Mouse (Mus musculus): ENCODE data around the gene Mgat4b.

Mgat4b gene

DNA sequence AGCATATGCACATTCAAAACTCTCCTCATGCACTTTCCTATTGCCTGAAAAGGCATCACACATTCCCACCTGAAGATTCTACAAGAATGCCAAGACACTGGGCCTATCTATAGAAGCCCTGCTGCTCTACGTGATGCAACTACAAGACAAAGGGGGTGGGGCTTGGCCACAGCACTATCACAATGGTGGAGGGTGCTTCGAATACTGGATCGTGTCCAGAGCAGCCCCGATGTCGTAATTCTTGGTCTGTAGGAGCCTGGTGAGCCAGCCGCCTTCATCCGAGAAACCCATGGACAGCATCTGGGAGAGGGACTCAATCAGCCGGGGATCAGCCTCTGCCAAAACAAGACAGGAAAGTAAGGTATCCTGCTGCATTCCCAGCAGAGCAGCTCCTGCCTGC is 10.1 kb upstream of the Mgat4b start:
- no peak for DNase-seq (ENCODE audit: low read depth)

DNA sequence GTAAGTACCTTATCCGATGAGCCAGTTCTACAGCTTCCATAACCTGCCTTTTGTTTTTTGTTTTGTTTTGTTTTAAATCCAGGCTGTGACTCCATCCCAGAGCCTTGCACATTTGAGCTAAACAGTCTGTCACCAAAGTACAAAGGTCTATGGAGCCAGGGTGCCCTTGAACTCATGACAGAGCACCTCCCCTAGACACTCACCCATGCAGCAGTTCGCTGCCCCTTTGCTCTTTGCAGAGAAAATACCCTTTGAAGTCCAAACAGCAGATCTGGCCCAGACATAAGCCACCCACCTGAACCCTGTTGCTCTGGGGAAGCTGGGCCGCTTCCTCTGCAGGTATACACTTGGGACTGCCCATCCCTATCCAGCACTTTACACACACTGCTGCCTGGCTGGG is 9.1 kb upstream of the Mgat4b start:
- DNase-seq (ENCODE audit: low read depth) = no peak

DNA sequence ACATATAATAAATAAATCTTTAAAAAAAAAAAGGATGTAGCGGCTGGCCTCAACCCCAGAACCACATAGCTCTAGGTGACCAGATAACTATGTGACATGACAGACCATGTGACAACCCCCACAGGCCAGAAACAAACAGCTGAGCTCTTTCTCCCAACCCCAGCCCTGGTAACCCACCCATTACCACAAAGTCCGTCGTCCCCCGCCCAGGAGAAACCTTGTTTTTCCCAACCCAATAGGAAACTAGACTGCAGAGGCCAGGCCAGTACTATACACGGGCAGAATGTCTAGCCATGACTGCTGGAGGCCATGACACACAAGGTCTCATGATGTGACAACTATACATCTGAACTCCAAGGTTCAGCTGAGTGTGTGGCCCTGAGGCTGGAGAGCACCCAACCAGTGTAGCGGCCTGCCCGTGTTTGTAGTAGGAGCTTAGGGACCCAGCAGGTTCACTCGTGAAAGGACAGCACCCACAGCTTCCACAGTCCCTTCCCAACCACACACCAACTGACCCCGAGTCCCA is 7.3 kb upstream of the Mgat4b start:
- no peak for DNase-seq (ENCODE audit: low read depth)

DNA sequence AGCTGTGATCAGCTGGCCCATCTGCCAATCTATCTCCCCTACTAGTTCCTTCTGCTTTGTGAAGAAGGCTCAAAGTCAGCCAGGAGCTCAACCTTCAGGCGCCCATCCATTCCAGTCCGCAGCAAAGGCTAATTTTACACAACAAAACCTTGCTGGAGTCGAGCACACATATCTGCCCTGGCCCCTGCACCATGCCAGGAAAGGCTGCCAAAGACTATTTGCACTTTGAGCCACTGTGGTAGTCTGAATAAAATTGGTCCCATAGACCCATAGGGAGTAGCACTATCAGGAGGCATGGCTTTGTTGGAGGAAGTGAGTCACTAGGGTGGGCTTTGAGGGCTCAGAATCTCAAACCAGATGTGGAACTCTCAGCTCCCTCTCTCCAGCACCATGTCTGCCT is 5.3 kb upstream of the Mgat4b start:
- no peak for DNase-seq (ENCODE audit: low read depth)

DNA sequence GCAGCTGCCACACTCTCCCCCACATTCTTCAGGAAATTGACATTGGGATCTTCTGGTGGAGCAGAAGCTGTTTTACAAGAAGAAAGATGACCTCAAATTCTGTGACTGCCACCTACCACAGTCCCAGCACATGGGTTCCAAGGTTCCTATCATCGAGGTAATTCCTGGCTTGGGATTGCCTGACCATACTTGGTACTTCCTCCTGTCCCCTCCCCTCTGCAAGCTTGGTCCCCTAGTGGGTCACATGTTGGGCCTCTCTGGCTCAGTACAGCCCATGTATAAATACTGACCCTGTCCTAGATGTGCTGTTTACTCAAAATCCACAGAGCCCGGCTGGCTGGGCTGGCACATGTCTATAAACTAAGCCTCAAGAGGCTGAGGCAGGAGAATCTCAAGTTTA is 4.7 kb upstream of the Mgat4b start:
- DNase-seq (ENCODE audit: low read depth) = no peak

DNA sequence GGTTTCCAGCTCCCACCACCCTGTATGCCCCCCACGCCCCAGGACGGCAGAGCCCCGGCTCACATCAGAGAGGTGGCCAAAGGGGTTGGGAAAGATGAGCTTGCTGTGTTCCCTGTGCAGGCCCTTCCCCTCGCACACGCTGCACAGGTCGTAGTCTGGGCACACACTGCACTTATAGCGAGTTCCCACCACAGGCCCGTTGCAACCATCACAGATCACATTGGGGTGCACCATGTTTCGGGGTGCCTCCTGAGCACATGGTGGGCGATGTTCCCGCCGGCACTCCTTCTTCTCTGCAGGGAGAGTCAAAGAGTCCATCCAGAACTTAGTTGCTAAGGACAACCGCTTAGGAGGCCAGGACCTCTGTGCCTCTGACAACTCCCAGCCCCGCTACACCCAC is 3.3 kb upstream of the Mgat4b start:
- DNase-seq (ENCODE audit: low read depth) = no peak

DNA sequence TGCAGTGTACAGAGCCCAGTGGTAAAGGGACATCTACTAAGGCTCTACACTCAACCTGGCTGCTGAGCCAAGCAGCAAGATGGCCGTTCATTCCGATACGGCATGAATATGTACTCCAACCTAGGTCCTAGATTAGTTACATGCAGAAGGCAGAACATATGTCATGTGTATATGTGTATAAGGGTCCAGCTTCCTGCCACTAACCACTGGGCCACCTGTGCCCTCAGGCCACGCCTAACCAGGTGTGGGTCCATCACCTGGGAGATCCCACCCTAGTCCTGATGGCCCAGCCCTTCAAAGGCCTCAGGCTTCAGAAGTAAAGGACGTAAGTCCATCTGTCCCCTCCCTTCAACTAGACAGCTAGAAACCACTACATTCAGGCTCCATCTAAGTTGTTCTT is 2.7 kb upstream of the Mgat4b start:
- no peak for DNase-seq (ENCODE audit: low read depth)

DNA sequence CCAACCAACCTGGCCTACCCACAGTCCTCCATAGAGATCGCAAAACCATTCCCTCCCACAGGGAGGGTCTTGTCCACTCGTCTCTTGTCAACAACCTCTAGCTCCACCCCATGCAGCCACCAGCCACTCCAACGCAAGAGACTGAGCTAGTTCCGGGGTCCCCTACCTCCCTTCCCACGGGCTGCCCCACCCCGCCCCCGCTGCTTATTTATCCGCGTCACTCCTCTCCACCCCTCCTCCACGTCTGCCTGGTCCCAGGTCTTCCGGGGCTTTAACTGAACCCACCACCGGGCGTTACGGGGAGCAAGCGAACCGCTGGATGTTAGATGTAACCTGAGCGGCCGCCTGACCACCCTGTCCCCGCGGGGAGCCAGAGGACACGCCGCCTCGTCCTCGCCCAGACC is 587 bp upstream of the Mgat4b start:
- DNase-seq (ENCODE audit: low read depth) = peak; percentile 85

DNA sequence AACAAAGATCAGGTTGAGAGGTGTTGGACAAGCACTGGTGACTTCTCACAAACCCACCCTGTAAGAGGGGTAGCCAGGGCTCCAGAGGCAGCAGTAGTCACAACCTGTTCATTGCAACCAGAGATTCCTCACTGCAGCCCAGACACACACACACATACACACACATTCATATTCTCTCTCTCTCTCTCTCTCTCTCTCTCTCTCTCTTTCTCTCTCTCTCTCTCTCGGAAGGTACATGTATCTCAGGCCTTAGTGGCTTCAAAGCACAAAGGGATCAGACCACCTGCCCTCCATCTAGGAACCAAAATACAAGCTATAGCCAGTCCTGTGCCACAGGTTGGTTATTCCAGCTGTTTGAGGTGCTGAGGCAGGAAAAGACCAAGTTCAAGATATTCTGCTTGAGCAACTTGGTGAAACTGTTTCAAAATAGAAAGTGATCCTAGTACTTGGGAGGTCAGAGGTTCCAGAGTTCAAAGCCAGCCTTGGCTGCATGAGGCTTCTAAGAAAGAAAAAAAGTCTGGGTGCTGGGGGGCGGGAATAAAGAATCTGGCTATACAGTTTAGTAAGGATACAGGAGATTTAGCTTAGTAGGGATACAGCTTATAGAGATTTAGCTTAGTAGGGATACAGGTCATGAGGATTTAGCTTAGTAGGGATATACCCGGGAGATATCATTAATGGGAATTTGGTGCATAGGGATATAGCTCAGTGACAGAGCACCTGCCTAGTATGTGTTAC is 801 bp downstream of the Mgat4b start:
- DNase-seq (ENCODE audit: low read depth) = no peak

DNA sequence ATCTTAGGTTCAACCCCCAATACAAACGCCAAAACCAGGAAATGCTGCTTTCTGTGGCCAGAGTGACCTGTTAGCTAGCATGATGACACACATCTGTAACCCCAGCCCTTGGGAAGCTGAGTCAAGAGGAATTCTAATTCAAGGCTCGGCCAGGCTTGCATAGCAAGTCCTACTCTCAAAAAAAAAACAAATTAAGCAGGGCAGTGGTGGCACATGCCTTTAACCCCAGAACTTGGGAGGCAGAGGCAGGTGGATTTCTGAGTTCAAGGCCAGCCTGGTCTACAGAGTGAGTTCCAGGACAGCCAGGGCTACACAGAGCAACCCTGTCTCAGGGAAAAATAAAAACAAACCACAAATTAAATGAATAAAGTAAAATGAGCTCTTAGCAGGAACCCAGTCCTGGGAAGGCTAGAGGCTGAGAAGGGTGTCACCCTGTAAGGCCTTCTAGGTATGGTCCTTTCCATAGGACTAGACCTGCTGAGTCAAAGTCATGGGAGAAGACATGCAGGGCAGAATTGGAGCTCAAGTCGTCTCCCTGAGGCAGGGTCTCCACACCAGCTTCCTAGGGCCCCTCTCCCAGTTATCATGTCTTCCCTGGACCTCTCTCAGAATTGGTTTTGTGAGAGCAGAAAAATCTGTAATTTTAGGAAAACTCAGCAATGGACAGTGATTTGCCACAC is 1.5 kb downstream of the Mgat4b start:
- no peak for DNase-seq (ENCODE audit: low read depth)

DNA sequence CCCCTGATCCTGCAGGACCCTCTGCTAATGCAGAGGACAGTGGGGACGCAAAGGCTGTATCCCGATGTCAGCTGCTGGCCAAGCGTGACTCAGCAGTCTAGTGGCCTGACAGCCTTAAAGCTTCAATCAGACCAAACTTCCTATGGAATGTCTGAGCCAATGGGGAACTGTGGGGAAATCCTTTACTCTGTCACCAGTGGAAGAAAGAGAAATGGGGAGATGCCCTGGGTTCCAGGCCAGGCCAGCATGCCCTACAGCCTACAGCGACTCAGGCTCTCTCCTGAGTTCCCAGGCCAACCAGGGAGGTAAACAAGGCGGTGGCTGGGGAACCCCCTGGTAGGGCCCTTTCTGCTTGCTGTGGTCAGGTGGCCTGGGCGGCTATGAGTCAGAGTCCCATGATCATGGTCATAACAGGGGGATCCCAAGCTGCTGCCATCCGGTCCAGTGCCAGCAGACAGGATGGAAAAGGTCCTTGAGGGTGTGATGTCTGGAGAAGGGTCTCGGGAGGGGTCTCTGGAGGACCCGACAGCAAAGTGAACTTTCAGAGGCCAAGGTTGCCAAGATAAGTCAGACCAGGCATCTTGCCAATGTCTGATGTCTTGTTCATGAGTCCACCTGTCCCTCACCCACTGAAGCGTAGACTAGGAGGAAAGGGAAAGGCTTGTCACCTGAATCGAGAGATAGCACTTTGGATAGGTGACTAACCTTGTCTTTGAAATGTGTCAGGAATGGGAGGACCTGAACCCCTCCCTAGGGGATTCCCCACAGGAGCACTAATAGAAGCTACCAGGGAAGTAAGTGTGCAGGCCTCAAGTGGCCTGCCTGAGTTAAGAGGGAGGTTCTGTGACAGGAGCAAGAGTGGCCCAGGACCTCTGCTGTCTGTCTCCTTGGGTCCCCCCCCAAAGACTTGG is 2.4 kb downstream of the Mgat4b start:
- peak; percentile 53 for DNase-seq (ENCODE audit: low read depth)

DNA sequence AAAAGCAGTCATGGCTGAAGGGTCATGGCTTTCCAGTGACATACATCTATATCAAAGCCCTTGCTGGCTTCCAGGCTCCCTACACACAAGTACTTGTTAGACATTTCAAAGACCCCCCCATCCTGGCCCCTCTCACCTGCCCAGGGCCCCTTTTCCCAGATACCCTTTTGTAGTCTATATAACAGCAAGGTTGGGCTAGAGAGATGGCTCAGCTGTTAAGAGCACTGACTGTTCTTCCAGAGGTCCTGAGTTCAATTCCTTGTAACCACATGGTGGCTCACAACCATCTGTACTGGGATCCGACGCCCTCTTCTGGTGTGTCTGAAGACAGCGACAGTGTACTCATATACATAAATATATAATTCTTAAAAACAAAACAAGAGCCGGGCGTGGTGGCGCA is 3.9 kb downstream of the Mgat4b start:
- no peak for DNase-seq (ENCODE audit: low read depth)

DNA sequence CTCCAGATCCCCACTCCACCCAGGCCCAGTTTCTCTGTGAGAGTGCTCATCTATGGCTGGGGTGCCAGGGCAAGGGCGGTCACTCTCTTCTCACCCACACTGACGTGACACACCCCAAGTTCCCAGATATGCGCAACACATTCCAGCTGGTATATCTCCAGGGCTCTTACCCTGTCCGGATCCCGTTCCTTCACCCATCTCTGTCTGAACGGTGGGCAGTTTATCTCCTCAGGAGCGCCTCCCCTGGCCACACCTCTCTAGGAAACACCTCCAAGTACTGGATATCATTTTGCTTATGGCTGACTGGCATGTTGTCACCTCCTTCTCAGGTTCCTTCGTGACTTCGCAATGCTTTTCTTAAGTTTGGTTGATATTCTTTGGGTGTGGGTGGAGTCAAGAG is 4.9 kb downstream of the Mgat4b start:
- no peak for DNase-seq (ENCODE audit: low read depth)

DNA sequence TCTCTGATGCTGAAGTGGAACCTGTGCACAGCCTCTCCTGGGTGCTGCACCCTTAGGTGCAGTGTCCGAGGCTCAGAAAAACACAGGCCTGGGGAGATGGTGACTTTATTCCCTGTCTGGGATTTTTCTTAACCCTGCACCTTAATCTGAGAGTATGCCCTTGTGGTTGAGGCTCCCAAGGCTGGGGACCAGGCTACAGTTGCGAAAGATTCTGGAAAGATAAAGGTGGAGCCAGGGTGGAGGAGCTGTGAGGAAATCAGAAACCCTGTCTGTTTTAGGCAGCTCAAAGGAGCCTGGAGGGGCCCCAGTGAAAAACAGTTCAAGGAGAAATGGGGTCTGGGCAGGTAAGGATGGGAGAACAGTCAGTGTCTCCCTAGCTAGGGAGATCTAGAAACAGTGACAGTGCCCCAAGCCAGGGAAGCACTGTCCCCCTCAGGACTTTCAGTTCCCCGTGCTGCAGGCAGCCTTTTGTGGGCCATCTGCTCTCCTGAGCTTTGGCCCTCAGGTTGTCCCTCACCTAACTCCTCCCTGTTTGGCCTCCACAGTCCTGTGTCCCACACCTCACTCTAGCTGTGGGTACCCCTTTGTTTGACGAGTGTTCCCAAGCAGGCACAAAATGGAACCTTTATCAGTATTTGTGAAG is 6.2 kb downstream of the Mgat4b start:
- DNase-seq (ENCODE audit: low read depth) = no peak

DNA sequence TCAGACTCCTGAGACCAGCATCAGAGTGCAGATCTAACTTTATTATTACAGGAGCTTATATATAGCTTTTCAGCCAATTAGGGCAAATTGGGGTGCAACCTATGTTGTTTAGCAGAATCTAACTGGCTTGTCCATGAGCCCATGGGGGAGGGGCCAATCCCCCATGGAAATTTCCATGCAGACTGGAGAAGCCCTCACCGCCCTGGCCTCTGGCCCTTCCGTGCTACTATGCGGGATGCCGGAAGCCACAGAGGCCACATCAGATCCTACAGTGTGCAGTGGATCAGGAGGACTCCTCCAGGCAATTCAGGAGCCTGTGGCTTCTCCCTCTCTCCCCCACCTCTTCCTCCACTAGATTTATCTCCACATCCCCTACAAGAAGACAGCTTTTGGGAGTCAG is 7.1 kb downstream of the Mgat4b start:
- DNase-seq (ENCODE audit: low read depth) = no peak

DNA sequence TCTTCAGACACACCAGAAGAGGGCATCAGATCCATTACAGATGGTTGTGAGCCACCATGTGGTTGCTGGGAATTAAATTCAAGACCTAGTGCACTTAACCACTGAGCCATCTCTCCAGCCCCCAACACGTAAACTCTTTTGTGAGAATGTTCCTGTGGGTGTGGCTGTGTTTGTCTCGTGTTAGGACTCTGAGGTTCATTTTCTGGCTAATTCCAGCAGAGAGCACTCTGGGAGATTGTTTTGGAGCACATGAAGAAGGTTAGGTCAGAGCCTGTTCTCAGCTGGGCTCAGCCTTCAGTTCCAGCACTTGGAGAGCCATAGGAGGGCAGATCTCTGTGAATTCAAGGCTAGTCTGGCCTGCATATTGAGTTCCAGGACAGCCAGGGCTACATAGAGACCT is 9.1 kb downstream of the Mgat4b start:
- DNase-seq (ENCODE audit: low read depth) = no peak

DNA sequence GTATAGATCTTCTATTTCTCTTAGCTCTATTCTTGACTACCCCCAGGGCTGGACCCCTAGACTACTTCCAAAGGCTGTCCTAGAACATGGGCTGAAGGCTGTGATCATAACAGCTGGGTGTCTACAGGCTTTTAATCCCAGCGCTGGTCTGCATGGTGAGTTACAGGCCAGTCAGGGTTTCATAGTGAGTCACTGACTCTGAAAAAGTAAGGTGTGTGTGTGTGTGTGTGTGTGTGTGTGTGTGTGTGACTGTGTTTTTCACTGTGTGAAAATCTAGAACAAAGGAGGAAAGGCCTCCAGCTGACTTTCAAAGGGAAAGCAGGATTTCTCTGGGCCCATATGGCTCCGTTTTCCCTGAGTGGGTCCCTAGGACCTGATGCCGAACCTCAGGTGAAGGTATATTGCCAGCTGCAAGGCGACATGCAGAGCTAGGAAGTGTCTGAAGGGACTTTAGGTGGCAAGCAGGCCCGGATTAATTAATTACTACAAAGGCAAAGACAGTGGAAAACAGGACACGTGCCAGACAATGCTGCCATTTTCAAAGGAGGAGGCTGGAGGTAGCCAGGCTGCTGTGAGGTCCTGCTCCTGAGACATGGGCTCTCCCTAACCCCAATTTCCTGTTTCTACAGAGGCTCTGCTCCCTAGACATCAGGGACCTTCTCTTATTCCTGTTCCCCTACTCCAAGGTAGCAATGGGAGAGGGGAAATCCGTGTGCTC is 12.0 kb downstream of the Mgat4b start:
- no peak for DNase-seq (ENCODE audit: low read depth)

DNA sequence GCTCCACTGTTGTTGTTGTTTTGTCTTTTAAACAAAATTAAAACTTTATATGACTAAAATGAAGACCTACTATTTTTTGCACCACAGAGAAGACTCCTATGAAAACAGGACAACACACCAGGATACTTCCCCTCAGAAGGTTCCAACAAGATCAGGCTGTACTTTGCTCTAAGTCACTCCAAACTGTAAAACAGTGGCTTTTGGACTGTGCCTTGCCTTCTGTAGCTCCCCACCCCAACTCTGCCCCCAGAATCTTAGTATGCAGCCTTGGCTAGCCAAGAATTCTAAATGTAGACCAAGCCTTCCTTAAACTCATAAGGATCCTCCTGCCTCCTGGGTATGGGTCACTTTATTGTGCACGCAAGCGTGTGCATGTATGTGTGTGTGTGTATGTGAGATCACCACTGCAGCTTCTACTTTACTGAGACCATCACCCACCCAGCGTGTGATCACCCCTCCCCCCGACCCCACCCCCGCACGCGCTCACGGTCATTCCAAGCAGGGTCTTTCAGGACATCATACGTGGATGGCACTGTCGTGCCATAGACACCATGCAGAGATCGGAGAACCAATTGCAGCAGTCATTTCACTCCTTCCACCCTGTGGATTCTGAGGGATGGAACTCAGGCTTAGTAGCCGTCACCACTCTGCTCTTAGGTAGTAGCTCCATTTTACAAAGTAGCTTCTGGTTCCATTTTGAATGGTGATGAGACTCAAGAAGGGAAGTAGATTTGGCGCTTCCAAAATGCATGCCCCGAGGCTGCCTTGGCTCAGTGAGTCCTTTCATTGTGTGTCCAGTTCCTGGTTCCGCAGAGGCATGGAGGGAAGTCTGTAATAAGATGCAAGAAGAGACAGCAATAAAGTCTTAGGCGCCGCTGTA is 13.3 kb downstream of the Mgat4b start:
- DNase-seq (ENCODE audit: low read depth) = no peak

DNA sequence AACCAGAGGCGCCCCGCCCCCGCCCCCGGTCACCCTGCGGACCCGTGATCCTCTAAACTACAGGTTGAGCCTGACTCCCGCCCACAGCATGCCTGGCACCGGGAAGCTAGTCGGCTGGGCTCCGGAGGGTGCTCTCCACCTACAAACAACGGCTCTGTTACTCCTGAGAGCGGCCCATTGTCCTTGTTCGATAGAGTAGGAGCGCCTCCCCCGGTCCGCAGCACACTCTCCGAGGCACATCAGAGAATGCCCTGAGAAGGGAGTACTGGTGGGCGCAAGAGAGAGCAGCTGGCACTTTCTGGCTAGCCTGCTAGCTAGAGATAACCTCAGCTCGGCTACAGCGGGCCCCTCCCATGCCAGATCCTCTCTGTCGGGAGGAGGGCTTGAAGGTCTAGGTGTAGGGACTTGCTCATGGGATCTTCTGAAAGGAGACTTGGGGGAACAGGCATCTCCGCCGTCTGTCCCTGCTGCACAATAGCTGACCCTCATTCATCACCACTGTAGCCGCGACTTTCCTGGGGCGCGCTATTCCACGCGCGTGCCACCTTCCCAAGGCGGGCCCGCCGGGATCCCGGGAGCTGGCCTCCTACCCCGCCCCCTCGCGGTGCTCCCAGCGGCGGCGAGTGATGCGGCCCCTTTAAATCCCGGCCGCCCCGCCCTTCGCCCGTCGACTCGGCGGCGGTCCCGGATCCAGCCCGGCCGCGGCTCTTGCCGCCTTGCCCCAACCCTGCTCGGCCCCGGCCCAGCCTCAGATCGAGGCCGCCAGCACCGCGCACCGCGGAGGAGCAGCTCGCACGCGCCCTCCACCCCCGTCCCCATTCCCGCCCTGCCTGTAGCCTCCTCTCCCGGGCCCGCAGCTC is 14.2 kb downstream of the Mgat4b start:
- DNase-seq (ENCODE audit: low read depth) = peak; percentile 64

Data from c-Kit-positive CD71-negative TER-119-negative erythroid progenitor cells, embryonic 14.5 days (primary cell).